Mouse (Mus musculus) left cerebral cortex, adult 18-20 months (tissue): ENCODE data around the gene Nf2. TPM values are rescaled to one million over a fixed set of nuclear protein-coding genes. Genes with fewer than 3 reads are reported as not detected.
"Not testable (repeated sequence)": the region's sequence is repeated elsewhere in the genome, so short reads cannot be mapped to it uniquely, and the experiment has no call there.

Source experiments
- DNase-seq, 2 experiments: peaks; one replicate each; pipeline ENCODE4 v3.0.0; 2021 to 2022; ENCODE audit warnings: low spot score in 2 of 2, mixed read lengths in 1 of 2
- total RNA-seq, 2 experiments: library from RNA; stranded (reverse); gene quantifications; 2 replicates each; pipeline ENCODE4 v1.2.3; 2021

Gene Nf2
- total RNA-seq, 2 experiments from 2014 or later = 68.1 to 69.3 TPM

DNA sequence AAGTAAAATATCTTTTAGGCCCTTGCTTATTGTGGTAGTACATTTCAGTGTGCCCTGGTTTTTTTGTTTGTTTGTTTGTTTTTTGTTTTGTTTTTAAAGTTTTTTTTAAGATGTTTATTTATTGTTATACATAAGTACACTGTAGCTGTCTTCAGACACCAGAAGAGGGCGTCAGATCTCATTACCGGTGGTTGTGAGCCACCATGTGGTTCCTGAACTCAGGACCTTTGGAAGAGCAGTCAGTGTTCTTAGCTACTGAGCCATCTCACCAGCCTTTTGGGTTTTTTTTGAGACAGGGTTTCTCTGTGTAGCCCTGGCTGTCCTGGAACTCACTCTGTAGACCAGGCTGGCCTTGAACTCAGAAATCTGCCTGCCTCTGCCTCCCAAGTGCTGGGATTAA, 46.9 kb downstream of the Nf2 start:
- DNase-seq = not testable (repeated sequence)

DNA sequence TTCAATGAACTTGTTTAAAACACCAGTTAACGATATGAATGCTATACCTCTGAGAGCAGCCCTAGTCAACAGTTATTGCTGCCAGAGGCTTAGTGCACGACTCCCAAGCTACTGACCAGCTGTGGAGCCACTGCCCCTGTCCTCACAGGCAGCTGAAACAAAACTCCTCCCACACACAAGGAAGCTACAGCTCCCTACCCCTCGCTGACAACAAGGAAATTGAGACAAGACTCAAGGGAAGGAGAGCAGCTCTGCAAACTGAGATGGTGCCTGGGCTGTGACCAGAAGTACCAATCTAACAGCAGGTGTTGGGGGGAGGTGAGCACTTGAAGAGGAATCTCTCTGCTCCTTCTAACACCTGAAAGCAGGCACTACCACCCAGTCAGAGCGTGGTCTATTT, 48.7 kb downstream of the Nf2 start:
- DNase-seq = no peak

DNA sequence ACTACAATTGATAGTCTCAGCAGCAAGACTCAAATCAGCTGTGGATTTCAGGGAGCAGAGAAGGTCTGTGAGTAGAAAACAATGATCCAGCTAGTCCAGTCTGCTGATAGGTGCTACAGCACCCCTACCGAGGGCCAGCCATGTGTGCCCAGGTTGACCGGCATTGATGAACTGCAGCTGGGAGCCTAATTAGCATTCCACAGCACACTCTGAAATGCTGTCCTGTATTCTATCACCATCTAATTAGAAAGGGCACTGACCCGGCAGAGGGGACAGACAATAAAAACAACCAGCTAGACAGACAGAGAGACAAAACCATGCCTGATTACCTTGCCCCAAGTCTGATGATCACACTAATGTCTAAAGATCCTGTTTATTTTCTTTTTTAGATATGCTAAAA, 56.3 kb downstream of the Nf2 start:
- DNase-seq = no peak

DNA sequence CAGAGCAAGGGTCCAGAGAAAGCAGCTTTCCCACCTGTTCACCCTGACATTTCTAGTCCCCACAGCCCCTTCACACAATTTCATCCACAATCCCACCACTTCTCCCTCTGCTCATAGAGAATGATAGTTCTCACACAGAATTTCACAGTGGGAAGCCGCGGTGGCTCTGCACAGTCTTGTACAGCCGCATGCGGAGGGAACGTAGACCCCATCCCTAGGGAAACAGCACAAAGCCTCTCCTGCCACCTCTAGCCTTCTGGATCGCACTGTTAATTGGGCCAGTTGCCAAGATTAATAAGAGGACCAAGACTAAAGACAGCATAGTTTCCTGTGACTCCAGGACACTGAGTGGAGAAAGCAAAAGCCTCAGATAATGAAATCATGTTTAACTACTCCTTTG, 57.8 kb downstream of the Nf2 start:
- DNase-seq = no peak

DNA sequence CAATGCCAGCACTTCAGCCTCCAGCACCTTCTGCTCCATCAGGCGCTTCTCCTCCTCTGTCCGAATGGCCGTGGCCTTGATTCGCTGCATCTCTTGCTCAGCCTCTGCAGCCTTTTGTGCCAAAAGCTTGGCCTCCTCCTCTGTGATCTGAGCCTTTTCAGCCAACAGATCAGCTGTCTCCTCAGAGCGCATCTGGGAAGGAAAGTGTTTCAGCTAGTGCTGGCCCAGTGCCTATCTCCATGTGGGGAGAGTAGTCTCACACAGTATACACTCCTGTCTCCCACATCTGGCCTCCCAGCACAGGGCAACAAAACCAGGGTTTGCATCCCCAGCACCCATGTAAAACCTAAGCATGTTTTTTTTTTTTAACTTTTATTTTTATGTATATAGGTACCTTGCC, 59.6 kb downstream of the Nf2 start:
- no peak for DNase-seq

DNA sequence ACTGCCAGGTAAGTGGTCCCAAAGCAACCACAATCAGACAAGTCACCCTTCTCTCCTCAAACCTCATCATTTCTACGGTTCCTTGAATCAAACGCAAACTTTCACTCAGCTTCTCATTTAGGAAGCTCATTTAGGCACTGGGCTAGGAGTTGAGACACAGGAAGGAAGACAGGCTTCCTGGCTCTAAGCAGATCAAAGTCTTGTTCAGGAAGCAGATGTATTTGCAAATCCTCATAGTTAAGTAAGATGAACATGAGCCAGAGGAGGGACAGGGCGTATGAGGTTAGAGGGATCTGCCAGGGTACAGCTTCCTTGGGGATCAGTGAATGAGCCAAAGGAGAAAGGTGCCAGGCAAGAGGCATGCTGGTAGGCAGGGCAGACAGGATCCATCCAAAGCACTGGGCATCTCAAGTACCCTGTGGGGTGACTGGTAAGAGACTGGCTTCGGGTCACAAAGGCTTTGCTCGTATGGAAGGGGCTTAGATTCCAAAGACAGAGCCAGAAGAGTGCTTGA, 64.7 kb downstream of the Nf2 start:
- DNase-seq = no peak

DNA sequence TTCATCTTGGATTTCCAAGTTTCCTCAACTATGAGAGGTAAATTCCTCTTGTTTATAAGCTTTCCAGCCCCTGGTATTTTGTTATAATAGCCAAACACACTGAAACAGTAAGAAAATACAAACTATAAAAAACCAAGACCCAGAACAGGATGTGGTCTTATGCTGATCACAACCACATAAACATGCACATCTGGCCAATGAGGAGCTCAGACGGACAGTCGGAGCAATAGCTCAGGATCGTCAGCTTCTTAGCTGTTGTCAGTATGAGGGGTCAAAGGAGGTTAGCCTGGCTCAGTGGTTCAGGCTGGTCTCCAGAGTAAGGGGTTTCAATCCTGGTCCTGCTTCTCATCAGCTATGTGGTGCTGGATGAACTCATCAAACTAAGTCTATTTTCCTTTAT, 66.2 kb downstream of the Nf2 start:
- no peak for DNase-seq

DNA sequence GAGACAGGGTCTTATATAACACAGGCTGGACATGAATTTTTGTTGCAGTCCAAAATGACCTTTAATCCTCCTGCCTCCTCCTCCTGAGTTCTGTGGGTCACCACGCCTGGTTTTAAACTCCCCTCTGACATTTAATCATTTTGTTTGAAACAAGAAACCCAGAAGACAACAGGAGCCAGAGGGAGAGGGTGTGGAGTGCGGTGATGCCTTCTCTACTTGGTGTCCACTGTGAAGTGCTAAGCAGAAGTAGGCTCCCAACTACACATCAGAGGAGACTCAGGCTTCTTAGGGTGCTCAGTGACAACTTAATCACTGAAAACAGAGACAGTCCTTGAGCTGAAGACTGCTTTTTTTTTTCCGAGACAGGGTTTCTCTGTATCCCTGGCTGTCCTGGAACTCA, 68.4 kb downstream of the Nf2 start:
- no peak for DNase-seq

DNA sequence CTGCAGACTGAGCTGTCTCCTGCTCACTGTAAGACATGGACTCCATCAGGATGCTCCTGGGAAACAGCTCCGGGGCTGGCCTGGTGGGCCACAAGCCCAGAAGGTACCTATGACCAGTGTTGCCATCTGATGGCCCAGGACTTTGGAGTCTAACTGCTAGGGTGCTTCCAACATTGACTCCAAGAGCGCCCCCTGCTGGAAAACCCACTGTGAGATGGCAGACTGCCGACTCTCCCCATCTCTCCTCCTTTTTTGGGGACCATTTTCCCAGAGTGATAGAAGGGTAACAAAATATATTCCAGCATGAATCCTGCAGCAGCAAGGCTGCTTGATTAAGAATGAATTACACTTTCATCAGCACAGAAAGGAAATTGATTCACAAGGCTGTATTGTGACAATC, 76.4 kb downstream of the Nf2 start:
- peak; percentile 63 to 84 for DNase-seq

DNA sequence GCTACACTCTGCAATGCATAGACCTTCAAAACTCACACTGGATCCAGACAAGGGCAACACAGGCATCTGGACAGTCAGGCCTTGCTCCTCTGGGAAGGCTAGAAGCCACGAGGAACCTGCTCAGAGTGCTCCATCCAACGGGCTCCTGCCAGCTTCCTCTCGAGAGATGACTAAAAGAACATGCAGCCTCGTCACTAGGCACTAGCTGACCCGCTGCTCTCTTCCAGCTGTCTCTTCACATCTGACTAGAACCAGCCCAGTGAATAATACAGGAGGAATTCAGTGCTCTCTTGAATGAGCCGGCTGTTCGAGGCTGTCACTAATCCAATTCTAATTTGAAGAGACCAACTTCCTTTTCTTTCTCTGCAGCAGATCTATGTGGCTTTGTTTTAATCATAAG, 77.6 kb downstream of the Nf2 start:
- DNase-seq = no peak

DNA sequence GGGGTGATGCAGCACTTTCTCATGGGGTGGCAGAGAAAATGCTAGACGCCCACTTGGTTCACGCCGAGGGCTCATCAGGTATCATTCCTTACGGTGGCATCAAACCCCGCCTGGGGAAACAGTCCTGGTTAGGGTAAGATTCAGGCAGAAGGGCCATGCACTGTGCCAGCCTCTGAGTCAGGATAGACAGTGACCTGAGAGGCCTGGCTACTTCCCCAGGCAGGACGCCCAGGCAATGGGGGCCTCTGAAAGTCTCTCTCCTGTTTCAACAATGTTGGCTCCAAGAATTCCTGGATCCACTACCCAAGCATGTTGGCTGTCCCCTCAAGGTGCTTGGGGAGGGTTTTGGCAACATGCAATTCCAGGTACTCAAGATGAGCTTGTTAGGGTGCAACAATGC, 79.5 kb downstream of the Nf2 start:
- DNase-seq = no peak

DNA sequence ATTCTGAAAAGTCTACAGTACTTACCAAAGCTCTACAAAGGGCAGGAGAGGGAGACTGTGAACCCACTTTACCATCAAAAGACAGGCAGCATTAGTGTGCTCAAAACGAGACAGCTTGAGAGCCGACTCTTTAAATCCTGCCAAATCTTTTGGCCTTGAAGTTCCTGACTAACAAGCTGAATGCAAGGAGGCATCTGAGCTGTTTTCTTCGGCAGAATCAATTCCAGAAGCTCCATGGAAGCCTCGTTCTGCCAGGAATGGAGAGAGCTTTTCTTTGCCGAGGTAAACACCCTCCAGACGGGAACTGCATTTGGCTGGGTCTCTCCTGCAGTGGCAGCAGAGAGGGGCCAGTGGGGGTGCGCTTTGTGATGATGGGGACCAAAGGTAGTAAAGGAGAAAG, 80.0 kb downstream of the Nf2 start:
- DNase-seq = no peak

DNA sequence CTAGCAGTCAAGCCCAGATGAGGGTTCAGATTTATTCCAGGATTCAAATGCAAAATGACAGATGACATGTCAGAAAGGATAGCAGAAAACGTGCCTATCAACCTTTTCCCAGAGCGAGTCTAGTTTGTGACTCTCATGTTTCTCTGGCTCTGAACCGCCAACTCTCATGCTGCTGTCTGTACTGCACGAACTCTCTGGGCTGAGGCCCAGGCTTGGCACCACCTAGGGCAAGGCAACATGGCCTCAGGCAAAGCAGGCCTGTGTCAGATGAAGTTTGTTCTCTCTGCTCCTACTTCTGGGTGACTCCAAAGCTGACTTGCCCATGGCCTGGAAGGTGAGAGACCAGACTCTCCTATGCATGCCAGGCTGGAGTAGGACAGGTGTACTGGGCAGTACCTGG, 80.9 kb downstream of the Nf2 start:
- DNase-seq = no peak

DNA sequence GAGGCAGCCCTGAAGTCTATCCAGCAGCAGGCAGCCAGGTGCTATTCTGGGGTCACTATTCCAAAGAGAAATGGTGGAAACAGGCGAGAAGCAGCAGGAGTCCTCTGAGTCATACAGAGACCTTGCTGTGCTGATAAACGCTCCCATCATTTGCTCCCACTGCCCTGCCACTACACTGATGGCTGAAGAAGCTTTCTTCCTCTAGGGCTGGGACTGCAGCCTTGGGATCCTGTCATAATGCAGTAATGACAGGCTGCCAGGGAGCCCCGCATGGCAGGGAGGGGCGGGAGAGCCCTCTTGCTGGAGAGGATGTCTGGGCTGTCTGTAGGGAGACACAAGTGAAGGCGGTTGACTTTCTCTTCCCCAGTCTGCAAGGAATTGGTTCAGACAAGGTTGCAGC, 84.9 kb downstream of the Nf2 start:
- DNase-seq = no peak

DNA sequence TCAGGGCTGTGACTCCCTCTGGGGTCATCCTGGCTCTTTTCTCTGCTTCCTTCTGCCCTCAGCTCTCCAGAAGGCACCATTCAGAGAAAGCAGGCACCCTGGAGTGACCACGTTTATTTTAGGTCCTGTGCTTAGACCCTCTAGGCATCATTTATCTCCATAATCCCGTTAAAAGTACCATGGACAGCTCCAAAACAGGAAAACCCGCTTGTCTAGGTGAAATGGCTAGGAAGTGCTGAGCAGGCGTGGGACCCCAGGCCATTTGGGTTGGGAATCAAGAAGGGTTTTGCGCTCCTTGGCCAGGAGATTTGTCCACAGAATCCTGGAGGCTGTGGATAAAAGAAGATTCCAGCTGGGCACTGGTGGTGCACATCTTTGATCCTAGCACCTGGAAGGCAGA, 85.7 kb downstream of the Nf2 start:
- DNase-seq = no peak

DNA sequence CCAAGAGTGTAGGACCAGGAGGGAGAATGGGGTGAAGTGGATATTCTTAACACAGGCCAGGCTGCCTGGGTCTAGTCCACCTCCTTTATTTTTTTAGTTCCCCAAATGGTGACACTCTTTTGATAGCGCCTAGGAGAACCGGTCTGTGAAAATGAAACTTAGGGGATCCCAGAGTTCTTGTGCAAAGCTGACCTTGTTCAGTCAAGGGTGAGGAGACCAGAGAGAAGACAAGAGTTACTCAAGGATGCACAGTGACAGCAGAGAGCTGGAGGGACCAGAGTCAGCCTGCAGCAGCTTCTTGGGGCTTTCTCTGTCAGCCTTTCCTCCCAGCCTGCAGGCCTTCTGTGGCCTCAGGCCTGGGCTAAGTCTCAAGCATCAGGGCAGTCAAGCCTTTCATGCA, 86.8 kb downstream of the Nf2 start:
- DNase-seq = no peak

DNA sequence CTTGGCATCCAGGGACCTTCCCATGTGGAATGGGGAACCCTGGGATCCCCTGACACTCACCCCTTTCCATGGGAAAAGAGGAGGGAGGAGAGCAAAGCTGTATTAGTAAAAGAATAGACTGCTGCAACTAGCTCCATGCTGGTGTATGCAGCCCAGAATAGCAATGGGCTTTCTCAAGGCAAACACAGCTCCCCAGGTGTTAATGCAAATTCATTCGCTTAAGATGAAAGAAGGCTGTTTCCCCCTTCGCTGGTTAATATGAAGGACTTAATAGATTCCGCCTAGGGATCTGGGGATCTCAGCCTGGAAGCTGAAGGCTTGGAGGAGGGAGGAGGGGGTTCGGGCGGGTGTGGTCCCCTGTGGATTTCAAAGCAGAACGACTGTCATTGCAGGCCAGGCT, 87.3 kb downstream of the Nf2 start:
- DNase-seq = no peak

DNA sequence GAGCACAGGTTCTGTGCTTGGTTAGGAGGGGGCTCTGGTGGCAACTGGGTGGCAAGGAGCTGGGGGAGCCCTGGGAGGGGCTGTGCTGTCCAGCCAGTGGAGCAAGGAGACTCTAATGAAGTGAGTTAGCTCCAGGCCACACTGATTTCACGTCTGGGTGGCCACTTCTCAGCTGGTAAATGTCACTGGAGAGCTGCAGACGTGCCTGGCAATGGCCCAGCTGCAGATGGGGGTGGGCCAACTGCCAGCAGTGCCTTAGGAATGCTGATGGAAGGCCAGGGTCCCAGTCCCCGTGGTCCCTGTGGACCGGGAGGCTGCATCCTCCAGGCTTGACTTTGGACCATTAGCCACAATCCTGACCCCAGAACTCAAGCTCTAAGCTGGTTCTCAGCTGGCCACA, 88.9 kb downstream of the Nf2 start:
- no peak for DNase-seq

DNA sequence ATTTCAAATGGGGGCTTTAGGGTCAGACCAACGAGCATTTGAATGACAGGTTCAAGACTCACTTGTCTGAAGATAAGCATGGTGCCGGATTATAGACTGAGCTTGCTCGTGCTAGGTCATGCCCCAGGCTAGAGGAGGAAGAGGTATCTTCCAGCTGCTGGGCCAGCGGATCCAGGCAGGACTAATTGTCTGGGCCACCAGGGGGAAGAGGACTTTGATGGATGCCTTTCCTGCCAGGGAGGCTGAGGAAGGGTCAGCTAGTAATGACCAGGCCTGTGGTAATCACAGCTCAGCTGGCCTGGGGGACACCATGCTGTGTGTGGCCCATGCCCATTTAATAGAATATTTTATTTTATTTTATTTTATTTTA, 91.6 kb downstream of the Nf2 start:
- no peak for DNase-seq

DNA sequence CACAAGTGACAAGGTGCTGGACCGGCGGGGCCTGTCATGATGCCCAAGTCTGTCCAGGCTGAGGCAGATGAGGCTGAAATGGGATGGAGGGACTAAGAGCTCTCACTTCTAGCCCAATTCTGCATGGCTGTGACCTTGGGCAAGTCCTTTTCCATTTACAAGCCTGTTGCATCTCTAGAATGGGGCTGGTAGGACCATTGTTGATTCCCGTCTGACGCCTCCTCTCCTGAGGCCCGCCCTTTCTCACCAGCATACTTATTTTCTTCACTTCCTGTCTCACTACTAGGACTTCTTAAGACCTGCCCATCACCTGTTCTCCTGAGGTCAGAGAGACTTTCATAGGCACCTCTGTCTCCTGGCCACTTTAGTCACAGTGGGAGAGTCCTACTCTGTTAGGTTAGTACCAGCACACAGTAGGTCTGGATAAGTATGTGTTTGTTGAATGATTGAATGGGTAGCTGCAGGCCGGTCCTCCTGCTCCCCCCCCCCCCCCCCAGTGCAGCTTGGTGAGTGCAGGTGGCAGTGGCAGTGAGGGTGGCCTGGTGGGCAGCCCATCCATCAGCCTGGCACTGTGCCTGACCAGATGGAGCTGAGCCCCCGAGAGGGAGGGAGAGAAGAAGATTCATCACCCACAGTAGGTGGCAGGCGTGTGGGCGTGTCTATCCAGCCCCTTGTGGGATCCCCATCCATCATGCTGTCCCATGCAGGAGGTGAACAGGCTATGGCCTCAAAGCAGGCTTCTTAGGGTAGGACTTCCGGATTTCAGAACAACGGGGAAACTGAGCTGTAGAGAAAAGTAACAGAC, 92.2 kb downstream of the Nf2 start:
- no peak for DNase-seq

DNA sequence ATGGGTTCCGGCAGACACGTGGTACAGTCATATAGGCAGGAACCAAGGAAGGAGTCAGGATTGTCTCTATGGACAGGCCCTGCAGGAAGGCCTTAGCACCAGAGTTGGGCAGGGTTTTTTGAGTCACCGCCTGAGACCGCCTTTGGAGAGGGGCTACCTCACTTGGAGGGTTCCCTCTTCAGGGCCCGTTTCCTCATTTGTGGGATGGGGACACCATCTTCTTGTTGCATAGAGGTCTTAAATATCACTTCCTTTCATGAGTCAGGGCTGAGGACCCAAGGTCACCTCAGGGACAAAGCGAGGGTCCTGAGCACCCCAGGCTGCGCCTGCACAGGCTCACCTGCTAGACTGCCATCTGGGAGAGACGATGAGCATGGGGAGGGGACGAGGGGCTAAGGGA, 92.9 kb downstream of the Nf2 start:
- no peak for DNase-seq

DNA sequence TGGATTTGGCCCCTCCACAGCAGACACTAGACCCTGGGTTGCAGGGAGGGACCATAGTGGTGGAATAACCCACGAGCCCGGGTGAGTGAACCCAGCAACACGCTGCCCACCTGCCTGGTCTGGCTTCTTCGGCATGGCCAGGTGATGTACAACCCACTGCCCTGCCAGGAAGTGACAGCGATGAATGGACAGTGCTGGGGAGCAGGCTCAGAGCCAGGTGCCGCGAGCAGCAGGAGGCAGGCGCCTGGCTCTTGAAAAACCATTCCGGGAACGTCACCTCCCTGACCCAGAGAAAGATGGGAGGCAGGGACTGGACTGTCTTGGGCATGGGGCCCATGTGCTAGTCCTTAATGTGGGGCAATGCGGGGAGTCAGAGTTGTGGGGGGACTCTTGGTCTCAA, 94.5 kb downstream of the Nf2 start:
- no peak for DNase-seq

DNA sequence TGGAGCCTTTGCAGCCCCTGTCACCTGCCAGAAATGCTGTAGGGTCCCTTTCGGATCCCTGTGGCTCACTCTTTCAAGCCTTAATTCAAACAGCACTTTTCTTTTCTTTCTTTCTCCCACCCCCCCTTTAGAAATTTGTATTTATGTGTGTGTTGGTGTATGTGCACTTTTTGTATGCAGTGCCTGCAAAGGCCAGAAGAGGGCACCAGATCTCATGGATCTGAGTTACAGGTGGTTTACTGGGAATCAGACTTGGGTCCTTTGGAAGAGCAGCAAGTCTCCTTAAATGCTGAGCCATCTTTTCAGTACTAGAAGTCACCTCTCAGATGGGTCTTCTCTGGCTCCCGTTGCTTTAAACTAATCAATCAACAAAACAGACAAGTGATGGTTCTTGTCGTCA, 95.3 kb downstream of the Nf2 start:
- no peak for DNase-seq

DNA sequence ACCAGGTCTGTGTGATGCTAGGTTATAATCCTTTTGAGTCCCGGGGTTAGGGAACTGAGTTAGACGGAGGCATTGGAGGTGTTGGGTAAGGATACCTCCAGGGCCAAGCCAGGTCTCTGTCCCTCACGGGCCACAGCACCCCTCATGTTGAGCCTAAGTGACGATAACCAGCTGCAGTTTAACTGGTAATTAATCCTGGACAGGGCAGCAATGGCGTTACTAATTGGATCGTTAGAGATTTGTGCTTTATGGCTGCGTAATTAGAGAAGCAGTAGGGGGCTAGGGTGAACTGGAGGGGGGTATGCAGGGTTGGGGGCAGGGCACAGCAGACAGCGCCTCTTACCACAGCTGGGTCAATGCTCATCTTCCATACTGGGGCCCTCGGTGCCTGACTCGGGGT, 96.5 kb downstream of the Nf2 start:
- no peak for DNase-seq
